In genomic region chr1:58072416-58072815, GRCm38 (mm10) we compare ENCODE assay signal across 22 mouse cellular contexts. TPM values are rescaled to one million over a fixed set of nuclear protein-coding genes. Genes with fewer than 3 reads are reported as not detected.
DNase-seq lines count a peak whose midpoint lies in the region; ATAC-seq lines count a peak whose summit lies in the region.
"Had no signal": no experiment of that assay in that cellular context is flagged by ENCODE, and none has a peak within 500 bp of the region (broad histone marks: within the 10 kb centered on the region; RNA-seq: fewer than 3 reads in every experiment).

No protein-coding gene starts in this region.

- no peak overlapping the region for H3K4me3 ChIP-seq in hindbrain, embryonic 16.5 days (ENCODE audit: low read length)
- no peak overlapping the region for H3K4me3 ChIP-seq in hindbrain, embryonic 11.5 days (ENCODE audit: low read depth, low read length)
- no peak overlapping the region for H3K4me3 ChIP-seq in lung, embryonic 15.5 days
- H3K4me3 ChIP-seq: forebrain, embryonic 10.5 days; forebrain, embryonic 13.5 days; hindbrain, embryonic 10.5 days had no signal

- H3K27ac ChIP-seq in hindbrain, embryonic 16.5 days (ENCODE audit: low read depth, low read length), result no peak overlapping the region
- H3K27ac ChIP-seq in hindbrain, embryonic 11.5 days (ENCODE audit: low read depth, low read length), result no peak overlapping the region
- 0 out of 2 replicates have a peak overlapping the region, but pooled peaks have one; percentile 6 for H3K27ac ChIP-seq in lung, embryonic 15.5 days
- H3K27ac ChIP-seq: forebrain, embryonic 10.5 days; forebrain, embryonic 13.5 days; hindbrain, embryonic 10.5 days; hindbrain, embryonic 14.5 days had no signal

- DNase-seq in embryo, embryonic 10 days (ENCODE audit: low spot score), result peak; percentile 7
- no peak for DNase-seq in embryo, embryonic 9.5 days (ENCODE audit: extremely low spot score)
- DNase-seq in hindbrain, embryonic 11.5 days (ENCODE audit: low spot score), result no peak
- no peak for DNase-seq in lung, postnatal 4 days
- DNase-seq: adrenal gland, adult 8-10 months; adrenal gland, postnatal 25 days; cerebellum, adult 11-12 months; cerebellum, adult 8-10 months; cerebellum, postnatal 10 days; cerebellum, postnatal 36 days; gastrocnemius, postnatal 10 days; gastrocnemius, postnatal 36 days; heart, postnatal 36 days had no signal

- WGBS in hindbrain, embryonic 16.5 days, result 59% methylated on average over 2 of the region's 2 CpGs
- 68% methylated on average over 2 of the region's 2 CpGs for WGBS in hindbrain, embryonic 11.5 days
- whole genome bisulfite sequencing in lung, embryonic 15.5 days, result 58% methylated on average over 2 of the region's 2 CpGs

- H3K9me3 ChIP-seq in hindbrain, embryonic 16.5 days (ENCODE audit: control insufficient read depth, low read length), result no peaks in the 10 kb centered on the region
- H3K9me3 ChIP-seq in hindbrain, embryonic 11.5 days (ENCODE audit: control insufficient read depth, low read length), result no peaks in the 10 kb centered on the region
- no peaks in the 10 kb centered on the region for H3K9me3 ChIP-seq in lung, embryonic 15.5 days
- H3K9me3 ChIP-seq: forebrain, embryonic 10.5 days; forebrain, embryonic 13.5 days; hindbrain, embryonic 10.5 days had no signal

- H3K9ac ChIP-seq in hindbrain, embryonic 16.5 days (ENCODE audit: low read depth, low read length), result no peak overlapping the region
- no peak overlapping the region for H3K9ac ChIP-seq in hindbrain, embryonic 11.5 days (ENCODE audit: low read depth, low read length)
- no peak overlapping the region for H3K9ac ChIP-seq in lung, embryonic 15.5 days
- H3K9ac ChIP-seq: forebrain, embryonic 13.5 days; hindbrain, embryonic 14.5 days had no signal

- H3K27me3 ChIP-seq in hindbrain, embryonic 16.5 days (replicated peaks; ENCODE audit: control insufficient read depth, insufficient read depth, low read length), result no peaks in the 10 kb centered on the region
- no peaks in the 10 kb centered on the region for H3K27me3 ChIP-seq in hindbrain, embryonic 11.5 days (ENCODE audit: control insufficient read depth, insufficient read depth, low read length)
- no peaks in the 10 kb centered on the region for H3K27me3 ChIP-seq in lung, embryonic 15.5 days
- H3K27me3 ChIP-seq: forebrain, embryonic 13.5 days had no signal

- H3K36me3 ChIP-seq in hindbrain, embryonic 16.5 days (ENCODE audit: control insufficient read depth, insufficient read depth, low read length), result no peaks in the 10 kb centered on the region
- H3K36me3 ChIP-seq in hindbrain, embryonic 11.5 days (ENCODE audit: control insufficient read depth, insufficient read depth, low read length), result no peaks in the 10 kb centered on the region
- no peaks in the 10 kb centered on the region for H3K36me3 ChIP-seq in lung, embryonic 15.5 days
- H3K36me3 ChIP-seq: forebrain, embryonic 10.5 days; hindbrain, embryonic 10.5 days had no signal

- ATAC-seq in hindbrain, embryonic 16.5 days, result 0 out of 2 replicates have a peak, but pooled peaks have one; percentile 30
- no peak for ATAC-seq in hindbrain, embryonic 11.5 days (ENCODE audit: low FRiP score)
- no peak for ATAC-seq in lung, embryonic 15.5 days (ENCODE audit: borderline replicate concordance, extremely low read depth, low FRiP score, low TSS enrichment)
- ATAC-seq: activated CD4-positive, CD25-positive, alpha-beta regulatory T cell, adult 4 months; forebrain, embryonic 13.5 days; forebrain, embryonic 16.5 days had no signal

- H3K4me1 ChIP-seq in hindbrain, embryonic 16.5 days (ENCODE audit: control insufficient read depth, insufficient read depth, low read depth, low read length), result no peaks in the 10 kb centered on the region
- H3K4me1 ChIP-seq in hindbrain, embryonic 11.5 days (replicated peaks; ENCODE audit: control insufficient read depth, insufficient read depth, low read length), result no peaks in the 10 kb centered on the region
- H3K4me1 ChIP-seq in lung, embryonic 15.5 days, result peaks cover 8% of the 10 kb centered on the region; the same call in 1 of the 2 replicates

- H3K4me2 ChIP-seq in hindbrain, embryonic 16.5 days (ENCODE audit: low read length), result no peak overlapping the region
- H3K4me2 ChIP-seq in hindbrain, embryonic 11.5 days (replicated peaks; ENCODE audit: low read depth, low read length), result no peak overlapping the region
- H3K4me2 ChIP-seq in lung, embryonic 15.5 days, result no peak overlapping the region
- H3K4me2 ChIP-seq: forebrain, embryonic 13.5 days; heart, embryonic 11.5 days; hindbrain, embryonic 14.5 days had no signal

RNA-seq across cellular contexts. Expression of gene Aox3, which starts 40.5 kb away (rescaled TPM):
- 0.37 and 0.38 TPM in 2 replicates for polyA plus RNA-seq in hindbrain, embryonic 16.5 days (2015; fragmentation: Nextera tagmentation; extraction: Ambion mirVana)
- 0.40 TPM in 1 of 2 replicates, not detected in the other for polyA plus RNA-seq in hindbrain, embryonic 11.5 days (2014; fragmentation: Nextera tagmentation; extraction: Ambion mirVana)
- polyA plus RNA-seq in lung, embryonic 15.5 days (2015; fragmentation: Nextera tagmentation; extraction: Ambion mirVana), result 1.3 and 1.4 TPM in 2 replicates
- polyA plus RNA-seq: activated CD4-positive, CD25-positive, alpha-beta regulatory T cell, adult 4 months; forebrain, embryonic 10.5 days; forebrain, embryonic 13.5 days; heart, embryonic 11.5 days had no signal

RNA-seq across cellular contexts. Expression of gene Aox1, which starts 42.7 kb away (rescaled TPM):
- polyA plus RNA-seq in hindbrain, embryonic 16.5 days (2015; fragmentation: Nextera tagmentation; extraction: Ambion mirVana), result 0.36 and 0.50 TPM in 2 replicates
- polyA plus RNA-seq in hindbrain, embryonic 11.5 days (2014; fragmentation: Nextera tagmentation; extraction: Ambion mirVana), result 0.04 and 0.15 TPM in 2 replicates
- 0.72 and 0.77 TPM in 2 replicates for polyA plus RNA-seq in lung, embryonic 15.5 days (2015; fragmentation: Nextera tagmentation; extraction: Ambion mirVana)
- polyA plus RNA-seq: activated CD4-positive, CD25-positive, alpha-beta regulatory T cell, adult 4 months had no signal

RNA-seq across cellular contexts. Expression of gene Kctd18, which starts 53.7 kb away (rescaled TPM):
- 27.8 and 27.9 TPM in 2 replicates for polyA plus RNA-seq in hindbrain, embryonic 16.5 days (2015; fragmentation: Nextera tagmentation; extraction: Ambion mirVana)
- polyA plus RNA-seq in hindbrain, embryonic 11.5 days (2014; fragmentation: Nextera tagmentation; extraction: Ambion mirVana), result 19.0 and 19.3 TPM in 2 replicates
- 16.8 and 17.7 TPM in 2 replicates for polyA plus RNA-seq in lung, embryonic 15.5 days (2015; fragmentation: Nextera tagmentation; extraction: Ambion mirVana)
